Mouse (Mus musculus): ENCODE measurements around the gene Sdk1.

DNA sequence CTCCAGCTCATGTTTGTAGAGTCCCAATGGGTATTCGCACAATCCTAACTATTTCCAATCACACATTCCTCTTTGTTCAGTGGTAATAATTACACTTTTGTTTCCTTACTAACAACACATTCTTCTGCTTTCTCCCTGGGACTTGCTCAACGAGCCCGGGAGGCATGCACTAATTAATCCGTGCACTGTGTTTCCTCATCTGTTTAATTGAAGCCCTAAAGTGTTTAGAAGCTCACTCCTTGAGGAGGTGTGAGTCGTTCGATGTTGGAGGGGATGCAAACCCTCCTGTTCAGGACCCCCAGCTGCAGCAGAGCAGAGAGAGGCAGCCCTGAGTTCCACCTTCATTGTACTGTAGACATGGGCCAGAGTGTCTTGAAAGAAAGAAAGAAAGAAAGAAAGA, 452.4 kb downstream of the Sdk1 start:
- TF ChIP-seq CTCF (IDR thresholded peaks at IDR 0.05; ENCODE audit: low read depth, low read length) (no peak), POLR2A (IDR thresholded peaks at IDR 0.05; ENCODE audit: insufficient read depth, low read length) (no peak)
